Mouse (Mus musculus) neural tube, embryonic 11.5 days (tissue): ENCODE data around the gene Kifc3. TPM values are rescaled to one million over a fixed set of nuclear protein-coding genes. Genes with fewer than 3 reads are reported as not detected.

Source experiments
- ATAC-seq: fragments of 200-750 bp; cut with Nextera tagmentation; 2 replicates; pipeline ENCODE4 v1.8.0; 2017; ENCODE audit warnings: moderate number of reproducible peaks, mild to moderate bottlenecking, moderate TSS enrichment, moderate library complexity; ENCODE audit not compliant: insufficient read depth, low FRiP score, low TSS enrichment
- DNase-seq: peaks from one replicate; pipeline ENCODE4 v3.0.0-alpha.2; 2015; ENCODE audit warnings: low spot score
- H3K27ac ChIP-seq: fragments of 300-500 bp; sonication (generic); 2 replicates; pipeline ENCODE4 v1.5.1; 2014; ENCODE audit warnings: low read depth, mild to moderate bottlenecking, low read length
- H3K27me3 ChIP-seq: fragments of 300-500 bp; sonication (generic); 2 replicates; pipeline ENCODE4 v1.6.1; 2014; ENCODE audit warnings: mild to moderate bottlenecking, low read length, mixed read lengths; ENCODE audit not compliant: control insufficient read depth, insufficient read depth
- H3K36me3 ChIP-seq: fragments of 300-500 bp; sonication (generic); 2 replicates; pipeline ENCODE4 v1.6.1; 2014; ENCODE audit warnings: mild to moderate bottlenecking, low read length, moderate library complexity, mixed read lengths; ENCODE audit not compliant: control insufficient read depth, insufficient read depth
- H3K4me1 ChIP-seq: fragments of 300-500 bp; sonication (generic); 2 replicates; pipeline ENCODE4 v1.6.1; 2014; ENCODE audit warnings: low read length, mixed read lengths; ENCODE audit not compliant: control insufficient read depth, insufficient read depth
- H3K4me2 ChIP-seq: fragments of 300-500 bp; sonication (generic); 2 replicates; pipeline ENCODE4 v1.6.1; 2014; ENCODE audit warnings: low read depth, mild to moderate bottlenecking, moderate library complexity
- H3K4me3 ChIP-seq: fragments of 300-500 bp; sonication (generic); 2 replicates; pipeline ENCODE4 v1.5.1; 2014; ENCODE audit warnings: low read depth, low read length
- H3K9ac ChIP-seq: fragments of 300-500 bp; sonication (generic); 2 replicates; pipeline ENCODE4 v1.6.1; 2014; ENCODE audit warnings: mild to moderate bottlenecking, low read length
- H3K9me3 ChIP-seq: fragments of 300-500 bp; sonication (generic); 2 replicates; pipeline ENCODE4 v1.6.1; 2016; ENCODE audit warnings: low read length; ENCODE audit not compliant: control insufficient read depth
- WGBS: fragments of 180-500 bp; shearing (Covaris S2); extraction: QIAGEN DNeasy Blood & Tissue Kit; methylation state at CpG from one replicate; pipeline ENCODE4 v1.1.7; 2014; 5-methylcytosine and 5-hydroxymethylcytosine counted together
- polyA plus RNA-seq: library from polyadenylated mRNA; unstranded; fragments of >200 nt; fragmentation: Nextera tagmentation; extraction: Ambion mirVana; gene quantifications from 2 replicates; pipeline ENCODE4 v1.2.1, GENCODE M21; 2014

Kifc3 gene
- polyA plus RNA-seq, 1 experiment from 2014 or later = 7.4 TPM

GRCm38 (mm10) chr8:95054438-95054837 lies 148.2 kb downstream of the Kifc3 start:
- no peaks in the 10 kb centered on the region for H3K9me3 ChIP-seq
- H3K36me3 ChIP-seq = no peaks in the 10 kb centered on the region
- no peaks in the 10 kb centered on the region for H3K4me1 ChIP-seq
- H3K4me3 ChIP-seq = no peak overlapping the region
- WGBS = 64% methylated on average over 6 of the region's 6 CpGs
- no peaks in the 10 kb centered on the region for H3K27me3 ChIP-seq
- H3K4me2 ChIP-seq = no peak overlapping the region
- H3K9ac ChIP-seq = no peak overlapping the region
- DNase-seq = no peak
- H3K27ac ChIP-seq = no peak overlapping the region
- no peak for ATAC-seq

Other genes starting within 250 kb of the Kifc3 start
- 133 and 140 TPM in 2 replicates for gene Adgrg1, start 228.1 kb downstream of the Kifc3 start, polyA plus RNA-seq
- gene Adgrg3, start 185.1 kb downstream of the Kifc3 start, polyA plus RNA-seq = 3.5 and 4.1 TPM in 2 replicates
- gene Drc7, start 147.7 kb downstream of the Kifc3 start, polyA plus RNA-seq = not detected in 2 replicates
- 29.2 and 32.5 TPM in 2 replicates for gene Katnb1, start 121.6 kb downstream of the Kifc3 start, polyA plus RNA-seq
- 0.50 and 0.51 TPM in 2 replicates for gene Cngb1, start 103.8 kb upstream of the Kifc3 start, polyA plus RNA-seq
- gene Tepp, start 107.8 kb upstream of the Kifc3 start, polyA plus RNA-seq = not detected in 2 replicates
- 12.7 and 13.4 TPM in 2 replicates for gene Zfp319, start 129.1 kb upstream of the Kifc3 start, polyA plus RNA-seq
- 37.6 and 38.0 TPM in 2 replicates for gene Usb1, start 129.5 kb upstream of the Kifc3 start, polyA plus RNA-seq
- gene Mmp15, start 149.5 kb upstream of the Kifc3 start, polyA plus RNA-seq = 20.2 and 21.1 TPM in 2 replicates
- 128 and 142 TPM in 2 replicates for gene Cfap20, start 232.1 kb upstream of the Kifc3 start, polyA plus RNA-seq